Mouse (Mus musculus): ENCODE data around the gene Kctd19. TPM values are rescaled to one million over a fixed set of nuclear protein-coding genes. Genes with fewer than 3 reads are reported as not detected.
A peak's percentile ranks its signal among the peaks of the same experiment; 100 is the strongest.

The Kctd19 gene
- total and polyA plus RNA-seq, 2 experiments from 2014 or later, result 0.16 to 0.27 TPM

DNA sequence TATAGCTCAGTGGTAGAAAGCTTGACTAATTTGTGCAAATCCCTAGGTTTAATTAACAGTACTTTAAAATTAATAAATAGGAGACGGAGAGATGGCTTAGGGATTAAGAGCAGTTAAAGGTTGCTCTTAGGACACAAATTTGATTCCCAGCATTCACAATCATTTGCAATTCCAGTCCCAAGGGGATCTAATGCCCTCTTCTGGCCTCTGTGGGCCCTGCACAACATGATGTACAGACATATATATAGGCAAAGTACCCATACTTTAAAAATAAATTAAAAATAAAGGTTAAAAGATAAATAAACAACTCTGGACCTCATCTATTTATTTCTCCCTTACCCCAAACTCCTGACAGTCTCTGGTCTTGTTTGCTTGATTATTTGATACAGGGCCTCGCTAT, 5.7 kb upstream of the Kctd19 start:
- TF ChIP-seq CTCF (IDR thresholded peaks at IDR 0.05), result 0 out of 2 replicates have a peak, but pooled peaks have one; percentile 14
- Histone ChIP-seq H3K4me1 (ENCODE audit: insufficient read depth, low read length) (no peaks in the 10 kb centered on the region), H3K36me3 (ENCODE audit: insufficient read depth, low read length) (no peaks in the 10 kb centered on the region), H3K9me3 (ENCODE audit: low read length) (no peaks in the 10 kb centered on the region), H3K27me3 (ENCODE audit: insufficient read depth, low read length) (no peaks in the 10 kb centered on the region), H3K4me2 (ENCODE audit: low read depth, low read length, poor library complexity, severe bottlenecking) (no peak overlapping the region), H3K27ac (ENCODE audit: low read depth, low read length) (no peak overlapping the region), H3K4me3 (ENCODE audit: low read depth, low read length) (no peak overlapping the region), H3K9ac (replicated peaks; ENCODE audit: low read length, poor library complexity, severe bottlenecking) (no peak overlapping the region)
- ATAC-seq (ENCODE audit: low FRiP score) (no peak), DNase-seq (ENCODE audit: low spot score) (no peak)
- WGBS, result 74% methylated on average over 2 of the region's 2 CpGs

DNA sequence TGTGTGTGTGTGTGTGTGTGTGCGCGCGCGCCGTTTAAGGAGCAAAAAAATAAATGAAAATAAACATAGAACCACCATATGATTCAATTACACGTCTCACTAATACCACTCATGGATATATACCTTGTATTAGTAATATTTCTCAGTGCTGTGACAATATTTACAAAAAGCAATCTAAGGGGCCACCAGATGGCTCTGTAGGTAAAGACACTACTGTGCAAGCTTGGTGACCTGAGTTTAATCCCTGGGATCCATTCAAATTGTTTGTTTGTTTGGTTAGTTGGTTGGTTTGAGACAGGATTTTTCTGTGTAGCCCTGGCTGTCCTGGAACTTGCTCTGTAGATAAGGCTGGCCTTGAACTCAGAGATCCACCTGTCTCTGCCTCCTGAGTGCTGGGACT, 3.4 kb downstream of the Kctd19 start:
- Histone ChIP-seq H3K4me2 (ENCODE audit: low read depth, low read length, poor library complexity, severe bottlenecking) (no peak overlapping the region), H3K27ac (ENCODE audit: low read depth, low read length) (no peak overlapping the region), H3K36me3 (ENCODE audit: insufficient read depth, low read length) (no peaks in the 10 kb centered on the region), H3K9ac (replicated peaks; ENCODE audit: low read length, poor library complexity, severe bottlenecking) (no peak overlapping the region), H3K4me1 (ENCODE audit: insufficient read depth, low read length) (peaks cover 4% of the 10 kb centered on the region; the same call in 1 of the 2 replicates), H3K4me3 (ENCODE audit: low read depth, low read length) (no peak overlapping the region), H3K27me3 (ENCODE audit: insufficient read depth, low read length) (no peaks in the 10 kb centered on the region), H3K9me3 (ENCODE audit: low read length) (no peaks in the 10 kb centered on the region)
- WGBS, result 94% methylated on average over 6 of the region's 6 CpGs
- peak; percentile 54 for TF ChIP-seq CTCF (IDR thresholded peaks at IDR 0.05)
- DNase-seq (ENCODE audit: low spot score), result no peak
- no peak for ATAC-seq (ENCODE audit: low FRiP score)

DNA sequence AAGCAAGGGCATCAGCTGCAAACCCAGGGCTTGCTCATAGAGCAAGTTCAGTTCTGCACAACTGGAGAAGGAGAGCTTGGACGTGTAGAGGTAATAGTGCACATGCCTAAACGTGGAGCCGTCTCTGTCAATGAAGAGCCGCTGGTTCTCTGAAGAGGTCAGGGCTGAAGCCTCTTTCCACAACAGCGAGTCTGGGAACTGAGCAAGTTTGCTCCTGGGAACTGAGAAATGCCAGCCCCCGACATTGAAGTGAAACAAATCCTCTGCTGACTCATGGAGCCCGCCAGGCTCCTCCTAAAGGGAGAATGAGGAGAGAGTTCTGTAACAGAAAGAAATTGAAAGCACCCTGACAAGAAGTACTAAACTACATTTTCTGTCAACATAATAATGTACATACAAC, 5.0 kb downstream of the Kctd19 start:
- Histone ChIP-seq H3K4me1 (ENCODE audit: insufficient read depth, low read length) (peaks cover 2% of the 10 kb centered on the region; the same call in 1 of the 2 replicates), H3K9ac (replicated peaks; ENCODE audit: low read length, poor library complexity, severe bottlenecking) (no peak overlapping the region), H3K4me3 (ENCODE audit: low read depth, low read length) (no peak overlapping the region), H3K4me2 (ENCODE audit: low read depth, low read length, poor library complexity, severe bottlenecking) (no peak overlapping the region), H3K9me3 (ENCODE audit: low read length) (no peaks in the 10 kb centered on the region), H3K36me3 (ENCODE audit: insufficient read depth, low read length) (no peaks in the 10 kb centered on the region), H3K27ac (ENCODE audit: low read depth, low read length) (no peak overlapping the region), H3K27me3 (ENCODE audit: insufficient read depth, low read length) (no peaks in the 10 kb centered on the region)
- no peak for TF ChIP-seq CTCF (IDR thresholded peaks at IDR 0.05)
- 60% methylated on average over 7 of the region's 7 CpGs for WGBS
- ATAC-seq (ENCODE audit: low FRiP score) (no peak), DNase-seq (ENCODE audit: low spot score) (no peak)

DNA sequence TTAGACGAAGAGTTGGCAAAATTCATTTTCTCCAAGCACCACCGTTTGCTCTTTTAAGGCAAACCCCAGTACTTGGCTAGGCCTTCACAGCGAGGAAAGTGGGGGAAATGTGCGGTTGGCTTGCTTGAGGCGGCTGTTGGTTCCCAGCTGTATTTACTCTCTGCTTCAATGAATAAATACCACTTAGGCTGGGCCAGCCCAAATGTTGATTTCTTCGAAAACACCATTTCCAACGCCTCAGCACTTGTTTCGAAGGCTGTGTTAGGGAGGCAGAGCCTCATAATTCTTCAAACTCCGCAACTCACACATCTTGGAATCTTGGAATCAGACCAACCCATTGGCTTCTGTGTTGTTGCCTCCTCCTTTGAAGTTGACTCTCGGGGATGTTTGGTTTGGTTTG, 6.9 kb downstream of the Kctd19 start:
- Histone ChIP-seq H3K9me3 (ENCODE audit: low read length) (no peaks in the 10 kb centered on the region), H3K27me3 (ENCODE audit: insufficient read depth, low read length) (no peaks in the 10 kb centered on the region), H3K9ac (replicated peaks; ENCODE audit: low read length, poor library complexity, severe bottlenecking) (no peak overlapping the region), H3K4me1 (ENCODE audit: insufficient read depth, low read length) (no peaks in the 10 kb centered on the region), H3K4me2 (ENCODE audit: low read depth, low read length, poor library complexity, severe bottlenecking) (no peak overlapping the region), H3K36me3 (ENCODE audit: insufficient read depth, low read length) (no peaks in the 10 kb centered on the region), H3K27ac (ENCODE audit: low read depth, low read length) (no peak overlapping the region), H3K4me3 (ENCODE audit: low read depth, low read length) (no peak overlapping the region)
- no peak for DNase-seq (ENCODE audit: low spot score)
- ATAC-seq (ENCODE audit: low FRiP score), result no peak
- whole genome bisulfite sequencing, result 72% methylated on average over 10 of the region's 10 CpGs
- no peak for TF ChIP-seq CTCF (IDR thresholded peaks at IDR 0.05)

DNA sequence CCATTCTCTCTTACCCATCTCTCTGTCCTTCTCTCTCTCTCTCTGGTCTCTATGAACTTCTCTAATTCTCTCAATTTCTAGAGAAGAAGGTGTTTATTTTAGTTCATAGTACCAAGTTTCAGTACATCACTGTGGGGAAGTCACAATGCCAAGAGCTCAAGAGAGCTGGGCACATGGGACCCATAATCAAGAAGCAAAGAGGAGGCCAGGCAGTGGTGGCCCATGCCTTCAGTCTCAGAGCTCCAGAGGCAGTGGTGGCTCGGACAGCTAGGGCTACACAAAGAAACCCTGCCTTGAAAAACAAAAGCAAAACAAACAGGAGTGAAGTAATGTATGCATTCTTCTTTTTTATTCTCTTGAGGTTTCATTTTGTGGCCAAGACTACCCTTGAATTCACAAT, 8.8 kb downstream of the Kctd19 start:
- Histone ChIP-seq H3K9me3 (ENCODE audit: low read length) (no peaks in the 10 kb centered on the region), H3K4me2 (ENCODE audit: low read depth, low read length, poor library complexity, severe bottlenecking) (no peak overlapping the region), H3K4me3 (ENCODE audit: low read depth, low read length) (no peak overlapping the region), H3K27ac (ENCODE audit: low read depth, low read length) (no peak overlapping the region), H3K9ac (replicated peaks; ENCODE audit: low read length, poor library complexity, severe bottlenecking) (no peak overlapping the region), H3K36me3 (ENCODE audit: insufficient read depth, low read length) (no peaks in the 10 kb centered on the region), H3K4me1 (ENCODE audit: insufficient read depth, low read length) (no peaks in the 10 kb centered on the region), H3K27me3 (ENCODE audit: insufficient read depth, low read length) (no peaks in the 10 kb centered on the region)
- DNase-seq (ENCODE audit: low spot score) (no peak), ATAC-seq (ENCODE audit: low FRiP score) (no peak)
- 41% methylated on average over 1 of the region's 1 CpGs for WGBS
- TF ChIP-seq CTCF (IDR thresholded peaks at IDR 0.05), result no peak

DNA sequence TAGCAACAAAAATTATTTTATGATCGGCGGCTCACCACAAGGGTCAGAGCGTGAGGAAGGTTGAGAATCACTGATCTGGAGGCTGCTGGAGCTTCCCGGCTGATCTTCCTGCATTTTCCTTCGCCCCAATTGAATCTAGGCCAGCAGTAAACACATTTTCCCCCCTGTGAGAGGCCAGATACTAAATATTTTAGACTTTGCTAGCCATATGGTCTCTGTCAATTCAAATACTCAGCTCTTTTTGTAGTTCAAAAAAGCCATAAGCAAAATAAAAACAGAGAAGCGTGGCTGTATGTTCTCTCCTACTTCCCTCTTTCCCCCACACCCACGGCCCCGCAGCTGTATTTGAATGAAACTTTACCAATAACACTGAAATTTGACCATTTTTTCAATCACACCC, 9.8 kb downstream of the Kctd19 start:
- Histone ChIP-seq H3K36me3 (ENCODE audit: insufficient read depth, low read length) (no peaks in the 10 kb centered on the region), H3K9ac (replicated peaks; ENCODE audit: low read length, poor library complexity, severe bottlenecking) (no peak overlapping the region), H3K27me3 (ENCODE audit: insufficient read depth, low read length) (no peaks in the 10 kb centered on the region), H3K4me3 (ENCODE audit: low read depth, low read length) (no peak overlapping the region), H3K27ac (ENCODE audit: low read depth, low read length) (no peak overlapping the region), H3K4me2 (ENCODE audit: low read depth, low read length, poor library complexity, severe bottlenecking) (no peak overlapping the region), H3K9me3 (ENCODE audit: low read length) (no peaks in the 10 kb centered on the region), H3K4me1 (ENCODE audit: insufficient read depth, low read length) (no peaks in the 10 kb centered on the region)
- DNase-seq (ENCODE audit: low spot score), result no peak
- no peak for TF ChIP-seq CTCF (IDR thresholded peaks at IDR 0.05)
- WGBS, result 88% methylated on average over 8 of the region's 8 CpGs
- ATAC-seq (ENCODE audit: low FRiP score), result no peak

Measured in midbrain, postnatal 0 days (tissue).